Mouse (Mus musculus) cerebellum, adult (tissue): ENCODE data around the gene Zfp428.

ENCODE experiments used
- ATAC-seq: cut with Nextera tagmentation; 2 replicates; pipeline ENCODE4 v1.9.2; 2017; ENCODE audit warnings: mild to moderate bottlenecking, moderate library complexity, mixed read lengths; ENCODE audit not compliant: insufficient number of reproducible peaks, low FRiP score, low TSS enrichment

The Zfp428 gene

DNA sequence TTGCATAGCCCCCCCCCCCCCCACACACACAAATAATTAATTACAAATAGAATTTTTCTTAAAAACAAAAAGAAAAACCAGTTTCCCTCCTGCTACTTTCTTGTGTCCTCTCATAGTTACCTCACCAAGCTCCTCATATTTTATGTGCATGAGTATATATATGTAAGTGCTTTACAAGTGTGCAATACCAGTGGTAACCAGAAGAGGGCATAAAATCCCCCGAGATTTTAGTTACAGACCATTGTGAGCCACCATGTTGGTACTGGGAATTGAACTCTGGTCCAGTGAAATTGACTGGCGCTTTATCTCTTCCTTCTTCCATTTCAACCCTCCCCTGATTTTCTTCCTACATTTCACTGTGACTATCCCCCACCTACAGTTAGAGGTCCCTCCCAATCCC is 37.7 kb downstream of the Zfp428 start:
- no peak for ATAC-seq

DNA sequence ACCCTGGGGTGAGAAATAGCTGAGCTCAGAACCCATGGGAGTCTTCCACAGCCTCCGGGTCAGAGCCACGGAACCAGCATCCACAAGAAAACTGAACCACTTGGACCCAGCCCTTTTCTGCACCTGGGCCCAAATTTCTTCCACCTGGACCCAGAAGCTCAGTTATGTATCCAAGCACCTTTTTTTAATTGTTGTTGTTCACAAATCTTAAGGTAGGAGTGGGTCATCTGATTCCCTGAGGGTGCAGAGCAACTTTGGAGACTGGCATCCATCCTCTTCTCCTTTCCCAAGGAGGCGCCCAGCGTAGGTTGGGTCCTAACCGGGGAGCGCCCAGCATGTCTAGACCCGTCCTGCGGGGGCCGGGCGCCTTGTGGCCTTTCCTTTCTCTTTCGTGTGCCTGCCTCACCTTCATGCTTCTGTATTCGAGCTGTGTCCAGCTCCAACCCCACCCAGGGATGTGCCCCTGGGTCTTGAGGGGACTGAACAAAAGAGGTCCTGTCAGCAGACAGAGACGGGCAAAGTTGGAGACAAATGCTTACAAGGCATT is 39.3 kb downstream of the Zfp428 start, which contains the start of the genes Pinlyp and Xrcc1:
Gene Pinlyp, minus strand, starts transcription at position 51 of the 547 bp plus-strand sequence.
Gene Xrcc1, plus strand, starts transcription at position 222 of the 547 bp plus-strand sequence.
- ATAC-seq, result no peak

DNA sequence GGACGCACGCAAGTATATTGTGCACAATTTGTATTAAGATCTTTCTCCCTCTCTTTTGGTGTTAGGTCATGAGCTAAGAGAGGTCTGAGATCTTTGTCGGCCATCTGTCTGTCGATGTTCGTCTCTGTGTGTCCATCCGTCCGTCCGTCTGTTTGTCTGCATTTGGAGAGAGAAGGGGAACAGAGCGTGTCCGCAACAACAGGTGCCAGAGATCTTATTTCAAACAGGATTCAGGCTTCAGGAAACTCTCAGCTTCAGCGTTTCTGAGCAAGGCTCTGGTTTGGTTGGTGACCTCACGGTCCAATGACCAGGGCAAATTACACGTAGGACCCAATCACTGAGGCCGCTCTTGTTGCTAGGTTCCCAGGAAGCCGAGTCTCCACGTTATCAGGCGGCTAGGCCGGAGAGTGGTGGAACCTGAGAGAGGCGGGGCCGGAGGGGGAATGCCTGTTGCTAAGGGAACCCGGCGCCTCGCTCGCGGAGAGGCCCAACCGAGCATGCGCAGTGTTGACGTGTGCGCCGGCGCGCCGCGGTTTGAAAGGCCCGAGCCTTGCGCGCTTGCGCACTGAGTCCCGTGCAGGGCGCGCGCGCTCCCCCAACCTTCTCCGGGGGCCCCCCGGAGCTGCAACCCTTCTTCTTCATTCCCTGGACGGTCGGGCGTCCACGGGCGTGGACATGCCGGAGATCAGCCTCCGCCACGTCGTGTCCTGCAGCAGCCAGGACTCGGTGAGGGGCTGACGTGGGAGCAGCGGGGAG is 40.0 kb downstream of the Zfp428 start:
- ATAC-seq, result peak; percentile 99

DNA sequence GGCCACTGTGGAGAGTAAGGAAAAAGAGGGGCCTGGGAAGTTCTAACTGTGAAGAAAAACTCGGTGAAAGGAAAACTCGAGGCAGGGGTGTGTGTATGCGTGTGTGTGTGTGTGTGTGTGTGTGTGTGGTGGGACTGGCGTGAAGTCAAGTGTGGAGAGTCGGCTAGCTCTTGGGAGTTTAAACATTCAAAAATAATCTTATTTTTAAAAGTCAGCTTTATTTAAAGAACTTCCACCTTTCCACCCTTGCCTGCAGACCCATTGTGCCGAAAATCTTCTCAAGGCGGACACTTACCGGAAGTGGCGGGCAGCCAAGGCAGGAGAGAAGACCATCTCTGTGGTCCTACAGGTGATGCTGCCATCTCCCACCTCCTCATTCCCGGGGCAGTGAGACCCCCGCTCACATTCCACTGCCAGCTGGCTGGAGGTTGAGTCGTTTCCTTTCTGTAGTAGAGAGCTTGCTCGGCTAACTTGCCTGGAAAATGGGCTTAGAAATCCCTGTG is 40.8 kb downstream of the Zfp428 start:
- no peak for ATAC-seq

DNA sequence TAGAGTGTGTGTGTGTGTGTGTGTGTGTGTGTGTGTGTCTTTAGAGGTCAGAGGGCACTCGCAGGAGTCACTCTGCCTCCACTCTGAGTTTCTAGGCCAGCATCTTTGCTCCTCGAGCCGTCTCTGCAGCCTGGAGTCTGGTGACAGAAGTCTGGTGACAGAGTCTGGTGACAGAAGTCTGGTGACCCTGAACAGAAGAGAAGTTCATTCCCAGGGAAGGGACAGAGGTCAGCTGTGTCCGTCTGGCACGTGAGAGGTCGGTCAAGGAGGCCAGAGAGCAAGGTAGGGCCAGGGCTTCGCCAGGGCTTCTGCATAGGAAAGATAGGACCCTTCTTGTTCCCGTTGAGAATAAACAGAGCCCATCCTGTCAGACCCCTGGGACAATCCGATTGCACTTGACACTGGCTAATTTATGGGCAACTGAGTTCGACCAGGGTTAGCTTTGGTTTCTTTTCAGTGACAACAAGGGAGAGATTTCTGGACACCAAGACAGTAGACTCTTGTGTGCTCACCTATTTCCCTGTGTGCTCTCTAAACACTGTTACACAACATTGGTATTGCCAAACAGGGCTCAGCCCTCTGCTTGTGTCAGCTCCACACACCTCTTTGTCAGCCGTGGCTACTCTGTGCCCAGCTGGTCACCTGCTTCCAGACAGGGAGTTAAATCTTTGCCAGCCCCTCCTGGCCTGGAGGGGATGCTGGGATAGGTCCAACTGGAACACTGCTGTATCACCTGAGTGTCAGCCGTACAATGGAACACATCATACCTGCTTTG is 45.4 kb downstream of the Zfp428 start:
- no peak for ATAC-seq

DNA sequence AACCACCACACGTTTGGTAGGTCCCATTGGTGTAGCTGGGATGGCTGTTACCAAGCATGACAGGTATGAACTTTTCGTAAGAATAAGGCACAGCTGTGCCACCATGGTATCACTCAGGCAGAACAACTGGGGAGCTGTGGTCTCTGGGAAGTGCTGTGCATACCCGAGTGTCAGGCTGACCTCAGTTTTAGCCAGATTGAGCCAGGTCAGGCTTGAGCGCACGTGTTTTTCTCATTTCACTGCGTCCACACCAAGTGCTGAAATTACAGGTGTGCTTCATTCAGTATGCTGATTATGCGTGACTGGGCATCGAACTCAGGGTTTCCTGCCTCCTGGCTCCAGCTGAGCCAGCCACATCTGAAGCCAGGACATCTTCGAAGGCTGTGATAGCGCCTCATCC is 49.0 kb downstream of the Zfp428 start:
- ATAC-seq, result no peak

DNA sequence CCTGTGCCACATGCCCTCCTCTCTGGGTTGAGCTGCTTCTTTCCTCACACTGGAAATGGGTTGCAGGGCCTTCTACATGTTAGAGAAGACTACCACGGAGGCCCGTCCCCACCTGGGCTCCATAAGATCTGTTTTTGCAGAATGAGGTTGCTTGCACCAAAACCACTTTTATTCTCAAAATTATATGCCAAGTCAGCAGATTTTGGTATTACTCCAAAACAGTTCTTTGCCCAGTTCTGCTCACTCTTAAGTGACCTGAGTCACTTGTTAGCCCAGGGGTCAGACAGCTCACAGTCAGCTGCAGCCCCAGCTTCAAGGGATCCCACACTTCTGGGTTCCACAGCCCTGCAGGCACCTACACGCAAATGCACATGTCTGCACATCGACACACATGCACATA is 54.6 kb downstream of the Zfp428 start:
- ATAC-seq, result no peak

DNA sequence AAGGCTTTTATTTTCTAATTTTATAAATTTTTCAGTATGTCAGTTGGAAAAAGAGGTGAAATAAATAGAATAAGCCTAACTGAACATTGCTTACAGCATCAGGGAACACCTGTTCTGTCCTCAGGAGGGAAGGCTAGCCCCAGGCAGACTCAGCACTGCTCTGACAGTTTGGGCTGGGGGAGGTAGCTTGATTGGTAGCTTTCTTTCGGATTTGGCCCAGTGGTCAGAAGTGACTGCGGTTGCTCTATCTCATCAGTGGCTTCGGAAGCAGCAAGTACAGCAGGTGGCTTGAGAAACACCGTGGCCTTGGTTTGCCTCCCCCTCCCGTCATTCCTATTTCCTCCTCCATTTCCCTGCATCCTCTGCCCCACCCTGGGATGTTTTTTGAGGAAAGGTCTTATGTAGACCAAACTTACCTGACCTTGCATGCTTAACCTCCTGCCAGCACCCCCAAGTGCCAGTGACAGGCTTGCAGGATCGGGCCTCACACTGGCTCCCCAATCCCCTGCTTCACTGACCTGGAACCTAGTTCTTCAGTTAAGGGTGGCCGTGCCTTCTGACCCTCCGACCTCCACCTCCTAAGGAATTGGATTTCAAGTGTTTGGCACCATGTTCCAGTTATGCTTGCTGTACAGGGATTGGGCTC is 56.5 kb downstream of the Zfp428 start:
- no peak for ATAC-seq

DNA sequence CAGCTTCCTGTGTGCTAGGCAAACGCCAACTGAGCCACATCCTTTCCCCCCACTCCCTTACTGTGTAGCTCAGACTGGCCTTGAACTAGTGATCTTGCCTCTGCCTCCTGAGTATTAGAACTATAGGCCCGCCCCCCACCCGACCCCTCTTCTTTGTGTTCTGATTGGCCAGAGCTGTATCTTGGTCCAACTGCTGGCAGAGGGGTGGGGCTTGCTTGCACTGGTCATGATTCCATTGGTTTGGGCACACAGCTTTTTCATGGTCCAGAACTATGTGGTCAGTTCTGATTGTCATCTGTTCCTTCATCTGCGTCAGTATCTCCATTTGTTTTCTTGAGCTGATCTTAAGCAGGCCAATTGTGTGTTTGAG is 57.0 kb downstream of the Zfp428 start:
- ATAC-seq, result no peak

DNA sequence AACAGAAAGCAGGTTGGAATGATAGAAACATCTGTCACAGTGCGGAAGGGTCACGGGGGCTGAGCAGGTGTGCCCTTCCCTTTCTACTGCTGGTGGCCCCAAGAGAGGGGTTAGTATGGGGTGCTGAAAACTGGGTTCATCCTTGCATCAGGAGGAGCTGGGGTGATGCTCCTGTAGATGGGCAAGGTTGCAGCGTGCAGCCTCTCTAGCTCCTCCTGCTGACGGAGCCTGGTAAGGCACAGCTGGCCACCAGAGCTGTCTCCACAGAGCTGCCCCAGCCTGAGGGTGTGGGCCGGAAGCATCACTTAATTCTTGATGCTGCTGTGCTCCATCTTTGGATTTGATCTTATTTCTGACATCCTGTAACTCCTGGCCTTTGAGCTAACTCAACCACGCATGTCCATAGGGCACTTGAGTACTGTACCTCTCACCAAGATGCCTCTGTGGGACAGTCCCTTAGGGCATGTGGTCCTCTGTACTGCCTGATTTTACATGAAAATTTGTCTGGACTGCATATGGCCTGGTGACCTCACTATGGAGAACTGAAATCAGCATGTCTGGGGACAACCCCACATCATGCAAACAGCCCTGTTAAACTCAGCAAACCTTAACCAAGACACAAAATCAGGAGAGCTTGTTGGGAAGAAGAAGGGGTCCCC is 57.9 kb downstream of the Zfp428 start:
- peak; percentile 49; the same call in 1 of the 2 replicates for ATAC-seq
